Mouse (Mus musculus): ENCODE results near the gene Rb1.
A peak's percentile ranks its signal among the peaks of the same experiment; 100 is the strongest.

The Rb1 gene

DNA sequence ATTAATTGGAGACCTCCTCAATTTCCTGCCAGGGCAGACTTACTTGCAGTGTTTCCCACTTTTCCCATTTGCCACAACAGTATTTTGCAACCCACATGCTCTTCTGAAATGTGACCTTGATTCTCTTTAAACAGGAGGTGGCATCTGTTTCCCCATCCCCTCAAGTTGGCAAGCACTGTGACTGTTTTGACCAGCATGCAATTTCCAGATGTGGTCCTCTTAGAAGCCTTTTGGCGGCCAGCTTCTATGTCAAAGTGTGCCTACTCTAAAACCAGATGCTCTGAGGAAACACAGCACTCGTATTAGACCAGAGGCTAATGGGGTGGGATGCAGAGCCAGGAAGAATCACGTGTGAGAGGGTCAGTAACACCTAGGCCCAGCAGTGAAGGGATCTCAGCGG lies 67.4 kb downstream of the Rb1 start:
- no peak for DNase-seq (ENCODE audit: low read depth)

DNA sequence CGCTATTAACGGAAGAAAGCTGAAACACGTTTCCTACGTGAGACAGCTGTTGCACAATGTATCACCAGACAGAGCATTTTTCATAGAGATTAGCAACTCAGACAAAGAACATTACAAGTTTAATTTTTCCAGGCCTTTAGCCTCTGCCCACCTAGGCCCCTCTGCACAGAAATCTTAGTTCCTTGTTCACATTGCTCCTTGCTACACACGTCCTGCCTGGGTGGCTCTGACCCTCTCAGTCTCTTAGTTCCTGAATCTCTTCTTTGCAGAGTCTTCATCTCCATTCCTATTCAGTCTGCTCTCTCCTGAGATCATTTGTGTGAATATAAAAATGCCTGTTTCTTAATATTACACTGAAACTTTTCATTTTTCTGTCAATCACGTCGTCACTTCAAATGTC lies 68.3 kb downstream of the Rb1 start:
- DNase-seq (ENCODE audit: low read depth) = no peak

- no peak for DNase-seq (ENCODE audit: low read depth)
Observed at GRCm38 (mm10) chr14:73255426-73255970, 70.1 kb downstream of the Rb1 start.

- DNase-seq (ENCODE audit: low read depth) = no peak
Observed at GRCm38 (mm10) chr14:73254412-73254811, 71.2 kb downstream of the Rb1 start.

GRCm38 (mm10) chr14:73253453-73254251 lies 72.0 kb downstream of the Rb1 start:
- DNase-seq (ENCODE audit: low read depth) = no peak

GRCm38 (mm10) chr14:73252276-73252675 lies 73.3 kb downstream of the Rb1 start:
- DNase-seq (ENCODE audit: low read depth) = no peak

- no peak for DNase-seq (ENCODE audit: low read depth)
Observed at GRCm38 (mm10) chr14:73250056-73250455, 75.6 kb downstream of the Rb1 start.

GRCm38 (mm10) chr14:73244061-73244597 lies 81.5 kb downstream of the Rb1 start:
- DNase-seq (ENCODE audit: low read depth) = no peak

DNA sequence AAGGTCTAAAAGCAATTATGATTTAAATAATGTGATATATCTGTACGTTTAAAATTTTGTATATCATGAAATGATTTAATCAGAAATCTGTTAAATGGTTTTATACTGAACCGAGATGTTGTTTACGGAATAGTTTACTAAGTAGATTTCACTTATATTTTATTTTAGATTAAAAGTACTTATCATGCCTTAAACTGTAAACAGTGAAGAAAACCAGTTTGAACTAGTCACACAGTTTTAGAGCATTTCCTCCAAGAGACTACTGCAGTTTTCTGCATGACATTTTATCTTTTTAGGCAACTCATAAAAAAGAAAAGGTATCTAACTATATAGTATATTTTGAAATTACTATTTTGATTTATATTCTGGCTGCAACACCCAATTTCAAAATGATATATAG lies 85.8 kb downstream of the Rb1 start:
- no peak for DNase-seq (ENCODE audit: low read depth)

DNA sequence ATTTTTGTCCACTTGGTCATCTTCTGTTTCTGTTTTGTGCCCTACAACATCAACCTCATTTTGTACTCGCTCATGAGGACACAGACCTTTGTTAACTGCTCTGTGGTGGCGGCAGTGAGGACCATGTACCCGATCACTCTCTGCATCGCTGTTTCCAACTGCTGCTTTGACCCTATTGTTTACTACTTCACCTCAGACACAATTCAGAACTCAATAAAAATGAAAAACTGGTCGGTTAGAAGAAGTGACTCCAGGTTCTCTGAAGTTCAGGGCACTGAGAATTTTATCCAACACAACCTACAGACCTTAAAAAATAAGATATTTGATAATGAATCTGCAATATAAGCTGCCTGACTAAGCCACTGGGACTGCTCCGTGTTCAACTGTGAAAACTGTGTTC lies 86.3 kb downstream of the Rb1 start:
- peak; percentile 38 for DNase-seq (ENCODE audit: low read depth)

DNA sequence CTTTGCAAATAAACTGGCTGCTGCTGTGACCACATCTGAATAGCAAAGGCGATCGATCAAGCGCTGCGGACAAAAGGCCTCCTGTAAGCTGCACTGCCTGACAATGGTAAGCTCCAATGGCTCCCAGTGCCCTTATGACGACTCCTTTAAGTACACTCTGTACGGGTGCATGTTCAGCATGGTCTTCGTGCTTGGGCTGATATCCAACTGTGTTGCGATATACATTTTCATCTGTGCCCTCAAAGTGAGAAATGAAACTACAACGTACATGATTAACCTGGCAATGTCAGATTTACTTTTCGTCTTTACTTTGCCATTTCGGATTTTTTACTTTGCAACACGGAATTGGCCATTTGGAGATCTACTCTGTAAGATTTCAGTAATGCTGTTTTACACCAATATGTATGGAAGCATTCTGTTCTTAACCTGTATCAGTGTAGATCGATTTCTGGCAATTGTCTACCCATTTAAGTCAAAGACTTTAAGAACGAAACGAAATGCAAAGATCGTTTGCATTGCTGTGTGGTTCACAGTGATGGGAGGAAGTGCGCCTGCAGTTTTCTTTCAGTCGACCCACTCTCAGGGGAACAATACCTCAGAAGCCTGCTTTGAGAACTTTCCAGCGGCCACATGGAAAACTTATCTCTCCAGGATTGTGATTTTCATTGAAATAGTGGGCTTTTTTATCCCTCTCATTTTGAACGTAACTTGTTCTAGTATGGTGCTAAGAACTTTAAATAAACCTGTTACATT lies 86.9 kb downstream of the Rb1 start:
- DNase-seq (ENCODE audit: low read depth) = peak; percentile 66

GRCm38 (mm10) chr14:73237848-73238321 lies 87.7 kb downstream of the Rb1 start, which contains the start of gene Lpar6:
Lpar6 (plus strand) TSS chr14:73237895.
- DNase-seq (ENCODE audit: low read depth) = peak; percentile 72

DNA sequence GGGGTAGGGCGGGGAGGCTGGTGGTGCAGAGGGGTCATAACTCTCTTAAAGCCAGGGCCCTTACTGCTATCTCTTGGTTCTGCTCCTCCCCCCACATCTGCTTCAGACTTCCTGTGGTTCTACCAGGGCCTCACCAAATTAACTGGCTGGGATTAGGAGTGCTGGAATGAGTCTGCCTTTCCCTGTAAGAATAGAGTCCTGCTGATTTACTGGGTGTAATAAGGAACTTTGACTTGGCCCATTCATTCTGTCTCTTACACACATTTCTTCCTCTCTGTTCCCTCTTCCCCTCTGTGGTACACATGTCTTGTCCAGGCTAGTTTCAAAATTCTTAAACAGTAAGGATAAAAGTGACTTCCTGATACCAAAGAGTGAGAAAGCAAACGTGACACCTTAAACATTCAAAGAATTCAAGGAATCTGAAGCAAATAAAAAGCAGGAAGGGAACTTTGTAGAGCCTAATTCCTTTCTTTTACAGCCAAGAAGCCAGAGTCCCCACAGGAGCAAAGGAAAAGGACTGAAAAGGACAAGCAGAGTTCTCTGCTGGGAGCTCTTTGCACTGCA lies 91.1 kb downstream of the Rb1 start:
- peak; percentile 25 for DNase-seq (ENCODE audit: low read depth)

DNA sequence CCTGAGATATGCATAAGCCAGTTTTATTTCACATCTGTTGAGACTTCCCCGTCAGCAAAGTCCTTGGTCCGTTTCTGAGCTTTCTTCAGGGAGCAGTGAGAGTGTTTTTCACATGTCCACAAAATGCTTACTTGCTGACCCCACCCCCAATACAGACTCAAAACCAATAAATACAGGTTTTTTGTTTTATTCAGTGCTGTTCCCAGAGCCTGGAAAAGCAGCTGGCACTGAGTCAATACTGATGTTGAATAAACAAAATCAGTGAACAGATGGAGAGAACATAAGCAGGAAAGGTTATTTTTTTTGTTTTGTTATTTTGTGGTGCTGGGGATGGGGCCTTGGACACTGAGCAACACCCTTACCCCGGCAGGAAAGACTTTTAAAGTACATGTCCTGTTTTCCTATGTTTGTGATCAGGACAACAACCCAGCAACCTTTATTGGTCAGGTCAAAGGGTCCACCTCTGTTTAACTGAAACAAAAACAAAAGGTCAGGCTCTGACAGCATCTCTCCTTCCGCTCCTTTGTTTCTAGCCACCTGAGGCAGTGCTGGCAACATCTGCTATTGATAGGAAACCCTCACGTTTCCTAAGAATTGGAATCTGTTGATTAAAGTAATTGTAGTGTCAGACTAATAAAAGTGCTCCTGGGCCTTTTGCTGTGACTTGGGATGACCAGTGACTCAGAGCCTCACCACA lies 94.2 kb downstream of the Rb1 start:
- no peak for DNase-seq (ENCODE audit: low read depth)

GRCm38 (mm10) chr14:73226849-73227248 lies 98.8 kb downstream of the Rb1 start:
- no peak for DNase-seq (ENCODE audit: low read depth)

GRCm38 (mm10) chr14:73226346-73226745 lies 99.3 kb downstream of the Rb1 start:
- DNase-seq (ENCODE audit: low read depth) = no peak

- DNase-seq (ENCODE audit: low read depth) = no peak
Observed at GRCm38 (mm10) chr14:73222316-73222970, 103.2 kb downstream of the Rb1 start.

DNA sequence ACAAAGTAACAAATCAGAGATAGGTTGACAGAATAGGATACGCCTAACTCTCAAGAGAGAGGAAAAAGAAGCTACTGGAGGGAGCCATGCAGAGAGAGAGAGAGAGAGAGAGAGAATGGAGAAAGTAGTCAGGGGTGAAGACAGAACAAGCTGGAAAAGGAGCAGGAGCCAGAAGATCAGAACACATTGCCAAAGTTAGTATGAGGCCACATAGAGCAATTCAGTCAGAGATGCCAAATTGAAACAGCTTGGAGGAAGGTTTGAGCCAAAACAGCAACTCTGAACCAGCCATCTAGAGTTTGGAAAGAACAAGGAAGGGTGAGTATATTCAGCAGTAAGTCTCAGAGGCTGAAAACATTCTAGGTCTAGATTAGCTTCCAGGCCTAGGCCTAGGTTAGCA lies 108.6 kb downstream of the Rb1 start:
- DNase-seq (ENCODE audit: low read depth) = no peak

DNA sequence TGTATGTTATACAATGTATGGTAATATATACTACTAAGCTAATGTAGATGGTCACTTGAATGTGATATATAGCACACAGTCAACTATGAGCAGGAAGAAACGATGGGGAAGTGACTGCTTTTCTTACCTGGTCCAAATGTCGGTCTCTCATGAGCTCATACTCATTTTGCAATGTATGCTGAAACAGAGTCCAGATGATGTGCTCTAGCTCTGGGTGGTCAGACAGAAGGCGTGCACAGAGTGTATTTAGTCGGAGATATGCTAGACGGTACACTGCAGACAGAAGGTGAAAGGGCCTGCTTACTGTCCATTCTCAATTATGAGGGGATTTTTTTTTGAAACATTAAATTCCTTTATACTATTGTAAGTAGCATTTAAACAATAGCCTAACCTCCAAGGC lies 114.1 kb downstream of the Rb1 start:
- DNase-seq (ENCODE audit: low read depth) = no peak

DNA sequence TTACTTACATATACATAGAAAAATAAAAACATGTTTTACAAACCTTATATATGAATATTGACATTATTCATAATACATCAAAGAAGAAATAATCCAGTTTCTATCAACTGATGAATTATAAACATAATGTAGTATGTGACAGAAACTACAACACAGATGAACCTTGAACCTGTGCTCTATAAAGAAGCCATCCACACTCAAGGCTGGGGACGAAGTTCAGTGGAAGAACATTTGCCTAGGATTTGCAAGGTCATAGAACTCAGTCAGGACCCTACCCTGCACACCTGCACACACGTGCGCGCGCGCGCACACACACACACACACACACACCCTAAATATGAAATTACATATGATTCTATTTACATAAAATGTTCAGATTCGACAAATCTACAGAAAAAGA lies 115.4 kb downstream of the Rb1 start:
- no peak for DNase-seq (ENCODE audit: low read depth)

DNA sequence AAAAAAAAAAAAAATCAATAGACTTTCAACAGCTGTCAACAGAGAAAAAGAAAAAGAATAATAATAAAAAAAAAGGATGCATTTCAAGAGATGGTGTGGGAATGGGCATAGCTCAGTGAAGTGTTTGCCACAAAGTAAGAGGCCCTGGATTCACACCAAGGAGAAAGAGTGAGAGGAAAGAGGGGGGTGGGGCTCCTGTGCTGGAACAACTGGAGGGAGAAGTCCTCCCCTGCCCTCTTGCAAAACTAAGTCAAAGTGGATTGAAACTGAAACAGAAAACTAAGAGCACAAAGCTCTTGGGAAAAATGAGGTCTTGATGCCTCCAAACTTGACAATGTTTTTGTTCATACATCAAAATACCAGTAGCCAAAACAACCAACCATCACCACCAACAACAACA lies 116.4 kb downstream of the Rb1 start:
- peak; percentile 46 for DNase-seq (ENCODE audit: low read depth)

All from NIH3T3 (cell line).